Mouse (Mus musculus) left cerebral cortex, postnatal 36 days (tissue): ENCODE results near the gene Per2. TPM values are rescaled to one million over a fixed set of nuclear protein-coding genes. Genes with fewer than 3 reads are reported as not detected.
"Not testable (repeated sequence)": the region's sequence is repeated elsewhere in the genome, so short reads cannot be mapped to it uniquely, and the experiment has no call there.

Experiments used
- DNase-seq, 2 experiments: peaks; one replicate each; pipeline ENCODE4 v3.0.0; 2021 to 2022; ENCODE audit warnings: low spot score in 2 of 2, mixed read lengths in 1 of 2
- intact Hi-C: fragments of 180-260 bp; cut with DNase I; formaldehyde crosslinking; loops from one replicate; pipeline ENCODE4 v1.15.1; 2025
- total RNA-seq, 2 experiments: library from RNA; stranded (reverse); gene quantifications; 2 replicates each; pipeline ENCODE4 v1.2.3; 2021

Per2 gene
- total RNA-seq: 10 to 100 TPM; 28.9 to 37.8 TPM

GRCm38 (mm10) chr1:91459059-91459809, at the start of gene Per2:
Gene Per2, minus strand, starts transcription at chr1:91459324.
- intact Hi-C loops: no loop called here

GRCm38 (mm10) chr1:91504615-91505014, 45.5 kb upstream of the Per2 start:
- DNase-seq: no peak
- intact Hi-C loops: no loop called here

More at GRCm38 (mm10) chr1:91459059-91459809, at the start of gene Per2:
- DNase-seq: peak; percentile 99 to 100

DNA sequence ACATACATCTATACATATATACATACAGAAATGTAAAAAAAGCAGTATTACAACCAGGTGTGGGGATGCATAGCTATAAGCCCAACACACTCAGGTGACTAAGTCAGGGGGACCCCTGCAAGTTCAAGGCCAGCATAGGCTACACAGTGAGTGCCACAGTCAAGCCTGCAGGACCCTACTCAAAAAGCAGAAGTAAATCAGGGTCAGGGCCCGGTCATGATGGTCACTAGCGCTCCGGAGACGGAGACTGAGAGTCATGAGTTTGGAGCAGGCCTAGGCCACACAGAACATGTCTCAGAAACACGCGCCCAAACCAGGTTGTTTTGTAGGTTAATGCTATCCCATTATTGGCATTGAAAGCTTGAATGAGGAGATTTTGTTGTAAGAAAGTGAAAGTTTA, 39.5 kb upstream of the Per2 start:
- no peak for DNase-seq
- intact Hi-C loops: loop anchor here (10.0 kb wide), 1 partner anchor 314 kb away; no protein-coding TSS in a partner anchor

GRCm38 (mm10) chr1:91495321-91495720, 36.2 kb upstream of the Per2 start:
- intact Hi-C loops: loop anchor here (10.0 kb wide), 1 partner anchor 311 kb away; no protein-coding TSS in a partner anchor
- no peak for DNase-seq

DNA sequence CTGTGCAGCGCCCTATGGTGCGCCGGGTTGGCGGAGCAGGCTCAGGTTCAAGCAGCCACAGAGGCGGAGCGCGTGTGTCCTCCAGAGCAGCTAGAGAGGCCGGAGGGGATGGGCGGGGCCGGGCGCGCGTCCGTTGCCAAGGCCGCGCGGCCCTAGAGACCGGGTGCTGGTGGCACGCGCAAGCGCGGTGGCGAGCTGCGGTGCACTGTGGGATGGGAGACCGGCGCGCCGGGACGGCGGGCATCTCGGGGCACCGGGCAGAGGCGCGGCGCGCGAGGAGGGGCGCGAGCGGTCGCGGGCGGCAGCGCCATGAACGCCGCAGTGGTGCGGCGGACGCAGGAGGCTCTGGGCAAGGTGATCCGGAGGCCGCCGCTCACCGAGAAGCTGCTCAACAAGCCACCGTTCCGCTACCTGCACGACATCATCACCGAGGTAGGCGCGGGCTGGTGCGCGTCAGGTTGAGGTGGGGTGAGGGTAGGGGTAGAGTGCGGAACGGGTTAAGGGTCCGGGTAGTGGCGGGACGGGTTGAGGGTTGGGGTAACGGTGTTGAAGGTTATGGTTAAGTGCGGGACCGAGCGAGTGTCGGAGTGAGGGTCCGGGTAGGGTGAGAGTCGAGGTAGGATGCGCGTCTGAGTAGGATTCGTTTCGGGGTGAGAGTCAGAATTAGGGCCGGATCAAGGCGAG, 35.5 kb upstream of the Per2 start, which contains the start of gene Traf3ip1:
Gene Traf3ip1, plus strand, starts transcription at position 191 of the 684 bp plus-strand sequence.
- DNase-seq: peak; percentile 91 to 92
- intact Hi-C loops: loop anchor here (10.0 kb wide), 1 partner anchor 310 kb away; no protein-coding TSS in a partner anchor

DNA sequence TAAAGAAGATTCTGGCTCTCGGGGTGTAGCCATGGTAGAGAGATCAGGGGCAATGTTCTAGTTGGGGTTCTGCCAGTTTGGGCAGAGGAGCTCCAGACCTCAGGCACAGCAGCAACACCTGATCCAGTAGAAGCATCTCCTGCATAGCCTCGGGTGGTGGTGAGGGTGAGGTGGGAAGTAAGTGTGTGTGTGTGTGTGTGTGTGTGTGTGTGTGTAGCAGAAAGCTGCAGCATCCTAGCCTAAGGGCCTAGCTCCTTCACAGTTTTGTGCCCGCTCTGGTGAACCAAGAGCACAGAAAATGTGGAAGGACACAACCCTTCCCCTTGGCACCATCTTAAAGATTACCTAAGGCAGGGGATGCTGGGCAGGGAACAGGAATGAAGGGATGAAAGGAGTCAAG, 34.8 kb upstream of the Per2 start:
- peak in 1 of 2 experiments; percentile 7 for DNase-seq
- intact Hi-C loops: loop anchor here (10.0 kb wide), 1 partner anchor 309 kb away; no protein-coding TSS in a partner anchor

DNA sequence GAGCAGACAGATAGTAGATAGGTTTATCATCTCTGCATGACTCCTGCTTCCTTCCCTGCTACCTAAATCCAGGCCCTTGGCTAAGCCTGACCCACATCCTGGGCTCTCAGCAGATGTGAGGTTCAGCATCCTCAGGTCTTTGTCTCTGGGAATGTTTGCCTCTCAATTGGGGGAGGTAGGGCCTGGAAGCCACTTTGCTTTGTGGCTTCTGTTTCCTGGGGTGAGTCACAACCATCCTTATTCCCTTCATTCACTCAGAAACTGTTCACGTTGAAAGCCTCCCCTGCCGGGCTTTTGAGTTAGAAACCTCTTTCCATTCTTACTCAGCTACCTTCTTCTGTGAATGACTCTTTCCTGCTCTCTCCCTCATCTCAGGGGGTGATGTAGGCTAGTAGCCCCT, 33.6 kb upstream of the Per2 start:
- intact Hi-C loops: loop anchor here (10.0 kb wide), 1 partner anchor 308 kb away; no protein-coding TSS in a partner anchor
- no peak for DNase-seq

- DNase-seq: no peak
- intact Hi-C loops: loop anchor here (10.0 kb wide), 1 partner anchor 306 kb away; no protein-coding TSS in a partner anchor
These were observed 31.2 kb upstream of the Per2 start for GRCm38 (mm10) chr1:91490322-91490721.

GRCm38 (mm10) chr1:91486165-91486564, 27.0 kb upstream of the Per2 start:
- intact Hi-C loops: no loop called here
- DNase-seq: no peak

DNA sequence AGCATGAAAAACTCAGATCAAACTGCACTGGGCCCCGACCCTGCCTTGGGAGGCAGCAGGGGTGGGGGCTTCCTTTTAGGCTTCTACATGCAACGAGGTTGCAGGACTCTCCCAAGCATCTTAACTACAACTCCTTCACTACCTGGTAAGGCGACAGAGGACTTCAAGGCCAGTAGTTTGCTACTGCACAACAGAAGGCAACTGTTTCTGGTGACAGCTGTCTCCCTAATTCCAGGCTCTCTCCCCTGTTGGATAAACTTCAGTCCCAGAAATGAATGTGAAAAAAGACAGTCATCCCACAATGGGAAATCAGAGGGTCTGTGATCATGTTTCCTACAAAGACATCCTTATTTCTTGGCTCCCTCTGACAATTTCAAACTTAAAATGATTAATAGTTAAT, 26.3 kb upstream of the Per2 start:
- intact Hi-C loops: no loop called here

DNA sequence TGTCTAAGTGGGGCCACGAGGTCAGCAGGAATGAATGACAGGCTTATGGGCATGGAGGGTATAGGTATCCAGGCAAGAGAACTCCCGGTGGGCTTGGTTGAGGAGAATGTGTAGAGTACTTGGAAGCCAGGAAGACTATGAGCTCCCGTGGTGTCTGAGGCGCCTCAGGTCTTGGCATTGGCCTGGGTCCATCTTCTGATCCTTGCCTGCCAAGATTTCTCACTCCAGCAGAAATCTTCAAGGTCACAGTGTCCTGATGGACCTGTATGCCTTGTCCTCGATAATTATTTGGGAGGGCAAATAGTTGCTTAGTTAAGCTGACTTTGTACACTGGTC, 24.9 kb upstream of the Per2 start:
- no peak for DNase-seq
- intact Hi-C loops: no loop called here

More for the DNA sequence above, 26.3 kb upstream of the Per2 start:
- no peak for DNase-seq

DNA sequence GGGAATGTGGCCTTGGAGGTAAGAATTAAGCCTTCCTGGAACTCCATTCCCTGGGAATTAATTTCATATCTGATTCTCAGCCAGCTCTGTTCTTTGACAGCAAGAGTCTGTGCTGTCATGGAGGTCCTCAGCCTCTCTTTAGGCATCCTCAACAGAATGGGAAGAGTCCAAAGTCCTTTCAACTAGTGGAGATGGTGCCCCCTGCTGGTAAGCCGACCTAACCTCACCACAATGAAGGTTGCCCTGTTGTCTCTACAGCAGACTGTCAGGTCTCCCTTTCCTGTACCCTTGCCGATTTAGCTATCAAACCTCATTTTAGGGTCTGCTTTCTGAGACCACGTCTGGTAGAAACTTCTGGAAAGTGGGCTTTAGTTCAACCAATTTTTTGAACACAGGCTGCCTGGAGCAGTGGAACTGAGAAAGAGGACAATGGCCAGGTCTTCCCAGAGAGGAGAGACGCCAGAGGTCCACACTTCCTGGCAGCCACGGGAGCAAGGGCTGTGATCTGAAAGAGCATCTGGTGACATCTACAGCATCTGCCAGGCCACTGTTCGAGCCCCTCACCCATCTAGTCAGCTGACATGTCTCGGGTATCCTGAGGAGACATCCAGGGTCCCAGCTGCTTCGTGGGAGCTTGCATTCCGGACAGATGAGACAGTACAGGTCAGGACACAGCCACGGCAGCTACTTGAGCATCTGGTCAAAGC, 24.3 kb upstream of the Per2 start:
- DNase-seq: peak; percentile 64 to 74
- intact Hi-C loops: loop anchor here (1.0 kb wide), 1 partner anchor 55 kb away; no protein-coding TSS in a partner anchor

GRCm38 (mm10) chr1:91482616-91483211, 23.6 kb upstream of the Per2 start:
- intact Hi-C loops: loop anchor here (1.0 kb wide), 1 partner anchor 54 kb away; no protein-coding TSS in a partner anchor
- DNase-seq: no peak

- DNase-seq: no peak
- intact Hi-C loops: no loop called here
These were observed 19.8 kb upstream of the Per2 start for GRCm38 (mm10) chr1:91478958-91479357.

- intact Hi-C loops, DNase-seq: not testable (repeated sequence)
These were observed 19.0 kb upstream of the Per2 start for GRCm38 (mm10) chr1:91478145-91478544.

DNA sequence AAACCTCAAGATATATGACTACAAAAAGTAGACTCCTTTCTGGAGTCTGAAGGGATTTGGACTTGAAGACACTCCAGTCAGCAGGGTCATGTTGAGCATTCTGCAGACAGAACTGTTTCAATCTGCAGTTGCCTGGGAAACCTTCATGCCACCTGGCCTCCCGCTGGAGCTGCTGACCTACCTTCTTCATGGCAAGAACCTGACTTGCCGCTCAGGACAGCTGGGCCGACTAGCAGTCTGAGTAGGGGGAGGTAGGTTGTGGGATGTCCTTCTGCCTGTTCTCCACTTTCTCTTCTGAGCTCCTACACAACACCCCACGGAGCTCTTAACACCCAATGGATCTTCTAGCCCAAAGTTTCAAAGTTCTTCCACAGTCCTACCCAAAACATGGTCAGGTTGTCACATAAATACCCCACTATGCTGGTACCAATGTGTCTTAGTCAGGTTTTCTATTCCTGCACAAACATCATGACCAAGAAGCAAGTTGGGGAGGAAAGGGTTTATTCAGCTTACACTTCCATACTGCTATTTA, 10.8 kb upstream of the Per2 start:
- no peak for DNase-seq
- intact Hi-C loops: no loop called here

- intact Hi-C loops: no loop called here
These were observed 7.1 kb upstream of the Per2 start for GRCm38 (mm10) chr1:91466186-91466585.

GRCm38 (mm10) chr1:91465244-91465643, 6.1 kb upstream of the Per2 start:
- DNase-seq: no peak
- intact Hi-C loops: no loop called here

More at GRCm38 (mm10) chr1:91466186-91466585, 7.1 kb upstream of the Per2 start:
- DNase-seq: no peak

DNA sequence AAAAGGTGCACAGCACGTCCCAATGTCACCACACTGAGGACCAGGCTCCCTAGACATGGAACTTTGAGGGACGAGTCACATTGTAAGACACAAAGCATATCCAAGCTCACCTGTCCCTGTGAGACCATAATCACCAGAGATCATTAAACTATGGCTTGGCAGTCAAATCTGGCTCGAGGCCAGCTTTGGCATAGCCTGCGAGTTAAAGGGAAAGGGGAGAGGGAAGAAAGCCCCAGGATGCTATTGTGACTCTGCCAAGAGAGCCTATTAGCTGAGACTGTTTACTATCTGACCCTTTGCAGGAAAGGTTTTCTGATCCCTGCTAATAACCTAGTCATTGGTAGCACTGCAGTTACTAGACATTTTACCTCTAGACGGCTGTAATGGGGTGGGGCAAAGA, 5.3 kb upstream of the Per2 start:
- DNase-seq: no peak
- intact Hi-C loops: loop anchor here (5.0 kb wide), 1 partner anchor 37 kb away; no protein-coding TSS in a partner anchor
